Mouse (Mus musculus) heart, postnatal 0 days (tissue): ENCODE results near the gene Pde4c.

Experiments
- CTCF ChIP-seq: IDR thresholded peaks from 2 replicates; pipeline ENCODE4 v1.5.1; 2016; ENCODE audit warnings: antibody characterized with exemption, control low read depth, low read depth
- EP300 ChIP-seq: IDR thresholded peaks from 2 replicates; pipeline ENCODE4 v1.6.1; 2016; ENCODE audit warnings: antibody characterized with exemption, low read depth

DNA sequence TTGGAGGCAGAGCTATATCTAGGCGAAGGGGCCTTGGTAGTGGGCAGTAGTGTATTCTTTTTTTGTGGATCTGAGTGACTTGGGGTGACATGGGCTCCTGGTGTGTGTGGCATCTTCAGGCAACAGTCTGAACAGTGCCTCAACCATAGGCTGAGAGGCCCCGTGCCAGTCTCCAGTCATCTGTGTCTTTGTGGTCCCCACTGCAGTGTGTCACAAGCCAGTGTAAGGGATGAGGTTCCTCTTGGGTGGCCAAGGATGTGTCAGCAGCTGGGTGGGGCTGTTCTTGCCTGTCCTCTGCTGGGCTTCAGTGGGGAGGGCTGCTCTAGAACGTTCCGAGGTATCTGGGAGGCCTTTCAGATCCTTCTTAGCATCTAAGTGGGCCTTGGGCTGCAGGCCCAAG, 7.4 kb downstream of the Pde4c start:
- TF ChIP-seq CTCF (no peak), EP300 (no peak)
